Mouse (Mus musculus): ENCODE results near the gene Kctd17. TPM values are rescaled to one million over a fixed set of nuclear protein-coding genes. Genes with fewer than 3 reads are reported as not detected.

Gene Kctd17
- polyA plus RNA-seq, 1 experiment from 2014 or later: 10.0 TPM

- 100% methylated on average over 1 of the region's 1 CpGs for WGBS (ENCODE audit: missing documents)
- Histone ChIP-seq H3K36me3 (ENCODE audit: inconsistent target) (no peaks in the 10 kb centered on the region), H3K4me3 (ENCODE audit: inconsistent target) (no peak overlapping the region), H3K27ac (no peak overlapping the region), H3K79me2 (ENCODE audit: inconsistent target) (no peaks in the 10 kb centered on the region)
These were observed 48.5 kb downstream of the Kctd17 start for GRCm38 (mm10) chr15:78476878-78477277.

- WGBS (ENCODE audit: missing documents): 89% methylated on average over 4 of the region's 4 CpGs
- no peaks in the 10 kb centered on the region for H3K79me2 ChIP-seq (ENCODE audit: inconsistent target)
- H3K27ac ChIP-seq: no peak overlapping the region
- H3K36me3 ChIP-seq (ENCODE audit: inconsistent target): no peaks in the 10 kb centered on the region
- no peak overlapping the region for H3K4me3 ChIP-seq (ENCODE audit: inconsistent target)
These were observed 49.7 kb downstream of the Kctd17 start for GRCm38 (mm10) chr15:78478073-78478472.

- Histone ChIP-seq H3K79me2 (ENCODE audit: inconsistent target) (no peaks in the 10 kb centered on the region), H3K27ac (no peak overlapping the region), H3K36me3 (ENCODE audit: inconsistent target) (no peaks in the 10 kb centered on the region), H3K4me3 (ENCODE audit: inconsistent target) (no peak overlapping the region)
- 94% methylated on average over 5 of the region's 5 CpGs for WGBS (ENCODE audit: missing documents)
These were observed 51.1 kb downstream of the Kctd17 start for GRCm38 (mm10) chr15:78479470-78479869.

- H3K36me3 ChIP-seq (ENCODE audit: inconsistent target): no peaks in the 10 kb centered on the region
- H3K4me3 ChIP-seq (ENCODE audit: inconsistent target): no peak overlapping the region
- H3K79me2 ChIP-seq (ENCODE audit: inconsistent target): no peaks in the 10 kb centered on the region
- WGBS (ENCODE audit: missing documents): 82% methylated on average over 7 of the region's 7 CpGs
- H3K27ac ChIP-seq: no peak overlapping the region
These were observed 51.7 kb downstream of the Kctd17 start for GRCm38 (mm10) chr15:78480111-78480510.

- Histone ChIP-seq H3K79me2 (ENCODE audit: inconsistent target) (no peaks in the 10 kb centered on the region), H3K4me3 (ENCODE audit: inconsistent target) (no peak overlapping the region), H3K36me3 (ENCODE audit: inconsistent target) (no peaks in the 10 kb centered on the region), H3K27ac (no peak overlapping the region)
- 11% methylated on average over 2 of the region's 2 CpGs for WGBS (ENCODE audit: missing documents)
These were observed 52.6 kb downstream of the Kctd17 start for GRCm38 (mm10) chr15:78480991-78481390.

- WGBS (ENCODE audit: missing documents): 69% methylated on average over 9 of the region's 9 CpGs
- Histone ChIP-seq H3K36me3 (ENCODE audit: inconsistent target) (no peaks in the 10 kb centered on the region), H3K79me2 (ENCODE audit: inconsistent target) (no peaks in the 10 kb centered on the region), H3K4me3 (ENCODE audit: inconsistent target) (no peak overlapping the region), H3K27ac (no peak overlapping the region)
These were observed 53.2 kb downstream of the Kctd17 start for GRCm38 (mm10) chr15:78481448-78482000.

GRCm38 (mm10) chr15:78482518-78482917 is 54.2 kb downstream of the Kctd17 start:
- Histone ChIP-seq H3K36me3 (ENCODE audit: inconsistent target) (no peaks in the 10 kb centered on the region), H3K79me2 (ENCODE audit: inconsistent target) (no peaks in the 10 kb centered on the region), H3K4me3 (ENCODE audit: inconsistent target) (no peak overlapping the region), H3K27ac (no peak overlapping the region)
- WGBS (ENCODE audit: missing documents): 86% methylated on average over 3 of the region's 3 CpGs

GRCm38 (mm10) chr15:78483311-78483710 is 54.9 kb downstream of the Kctd17 start:
- no peaks in the 10 kb centered on the region for H3K36me3 ChIP-seq (ENCODE audit: inconsistent target)
- H3K27ac ChIP-seq: no peak overlapping the region
- WGBS (ENCODE audit: missing documents): 92% methylated on average over 4 of the region's 4 CpGs
- H3K79me2 ChIP-seq (ENCODE audit: inconsistent target): no peaks in the 10 kb centered on the region
- H3K4me3 ChIP-seq (ENCODE audit: inconsistent target): no peak overlapping the region

GRCm38 (mm10) chr15:78486564-78486963 is 58.2 kb downstream of the Kctd17 start:
- Histone ChIP-seq H3K4me3 (ENCODE audit: inconsistent target) (no peak overlapping the region), H3K36me3 (ENCODE audit: inconsistent target) (no peaks in the 10 kb centered on the region), H3K79me2 (ENCODE audit: inconsistent target) (no peaks in the 10 kb centered on the region), H3K27ac (no peak overlapping the region)
- WGBS (ENCODE audit: missing documents): 67% methylated on average over 1 of the region's 1 CpGs

- no peak overlapping the region for H3K27ac ChIP-seq
- H3K79me2 ChIP-seq (ENCODE audit: inconsistent target): no peaks in the 10 kb centered on the region
- H3K36me3 ChIP-seq (ENCODE audit: inconsistent target): no peaks in the 10 kb centered on the region
- 54% methylated on average over 4 of the region's 4 CpGs for WGBS (ENCODE audit: missing documents)
- H3K4me3 ChIP-seq (ENCODE audit: inconsistent target): no peak overlapping the region
These were observed 58.7 kb downstream of the Kctd17 start for GRCm38 (mm10) chr15:78487066-78487465.

Other genes starting within 250 kb of the Kctd17 start
- gene Pvalb, start 222.2 kb upstream of the Kctd17 start, polyA plus RNA-seq (2018): not detected in 3 replicates
- gene Ncf4, start 183.8 kb upstream of the Kctd17 start, polyA plus RNA-seq (2018): 91.7 to 151 TPM (median 136 TPM) in 3 replicates
- 77.0 to 225 TPM (median 156 TPM) in 3 replicates for gene Csf2rb2, start 122.8 kb upstream of the Kctd17 start, polyA plus RNA-seq (2018)
- 65.3 to 406 TPM (median 143 TPM) in 3 replicates for gene Csf2rb, start 102.8 kb upstream of the Kctd17 start, polyA plus RNA-seq (2018)
- gene Tex33, start 32.7 kb upstream of the Kctd17 start, polyA plus RNA-seq (2018): not detected in 3 replicates
- gene Tst, start 22.7 kb upstream of the Kctd17 start, polyA plus RNA-seq (2018): 4.4 to 12.5 TPM (median 7.0 TPM) in 3 replicates
- gene Mpst, start 22.1 kb upstream of the Kctd17 start, polyA plus RNA-seq (2018): 16.6 to 43.2 TPM (median 18.6 TPM) in 3 replicates
- gene Tmprss6, start 40.1 kb downstream of the Kctd17 start, polyA plus RNA-seq (2018): not detected in 3 replicates
- 0.12 to 0.16 TPM in 2 of 3 replicates, not detected in the other for gene Il2rb, start 66.7 kb downstream of the Kctd17 start, polyA plus RNA-seq (2018)
- gene C1qtnf6, start 102.9 kb downstream of the Kctd17 start, polyA plus RNA-seq (2018): 2.9 to 6.5 TPM (median 3.7 TPM) in 3 replicates
- not detected in 3 replicates for gene Sstr3, start 116.1 kb downstream of the Kctd17 start, polyA plus RNA-seq (2018)
- gene Rac2, start 144.2 kb downstream of the Kctd17 start, polyA plus RNA-seq (2018): 169 to 717 TPM (median 258 TPM) in 3 replicates
- 240 to 319 TPM (median 275 TPM) in 3 replicates for gene Cyth4, start 168.5 kb downstream of the Kctd17 start, polyA plus RNA-seq (2018)

Measured in macrophage (primary cell).